Mouse (Mus musculus) bone marrow, adult 2 months (tissue): Measurements from ENCODE around the gene Aldh9a1. TPM values are rescaled to one million over a fixed set of nuclear protein-coding genes. Genes with fewer than 3 reads are reported as not detected.

Experiments
- H3K27ac ChIP-seq: fragments of 200-500 bp; 2 replicates; pipeline ENCODE4 v1.5.1; 2012; ENCODE audit warnings: low read depth, mild to moderate bottlenecking, control low read depth, inconsistent platforms, low read length; ENCODE audit not compliant: control insufficient read depth, poor library complexity, insufficient read depth
- H3K4me1 ChIP-seq: fragments of 200-500 bp; 2 replicates; pipeline ENCODE4 v1.6.1; 2011; ENCODE audit warnings: low read length; ENCODE audit not compliant: control insufficient read depth, insufficient read depth
- H3K4me3 ChIP-seq: fragments of 200-500 bp; replicated peaks from 2 replicates; pipeline ENCODE3; 2011; ENCODE audit warnings: mild to moderate bottlenecking, low read depth, low read length, control low read depth; ENCODE audit not compliant: control insufficient read depth
- CTCF ChIP-seq: fragments of 200-500 bp; IDR thresholded peaks from 2 replicates; pipeline ENCODE4 v1.5.1; 2011; ENCODE audit warnings: low read length, control low read depth; ENCODE audit not compliant: control insufficient read depth, insufficient read depth
- POLR2A ChIP-seq: fragments of 200-500 bp; IDR thresholded peaks from 2 replicates; pipeline ENCODE4 v1.6.1; 2011; ENCODE audit warnings: low read depth, mild to moderate bottlenecking, control low read depth, low read length, borderline replicate concordance; ENCODE audit not compliant: control insufficient read depth
- WGBS: fragments of 180-500 bp; shearing (Covaris S2); methylation state at CpG from one replicate; pipeline ENCODE4 v1.1.7; 2018; 5-methylcytosine and 5-hydroxymethylcytosine counted together
- polyA plus RNA-seq: library from polyadenylated mRNA; stranded (reverse); fragments of >200 nt; gene quantifications from 2 replicates; pipeline ENCODE4 v1.2.4, GENCODE M21; 2011; ENCODE audit warnings: low replicate concordance; ENCODE audit not compliant: missing spikeins, insufficient read depth, insufficient read length

The Aldh9a1 gene
- polyA plus RNA-seq: 14.1 and 23.8 TPM in 2 replicates

DNA sequence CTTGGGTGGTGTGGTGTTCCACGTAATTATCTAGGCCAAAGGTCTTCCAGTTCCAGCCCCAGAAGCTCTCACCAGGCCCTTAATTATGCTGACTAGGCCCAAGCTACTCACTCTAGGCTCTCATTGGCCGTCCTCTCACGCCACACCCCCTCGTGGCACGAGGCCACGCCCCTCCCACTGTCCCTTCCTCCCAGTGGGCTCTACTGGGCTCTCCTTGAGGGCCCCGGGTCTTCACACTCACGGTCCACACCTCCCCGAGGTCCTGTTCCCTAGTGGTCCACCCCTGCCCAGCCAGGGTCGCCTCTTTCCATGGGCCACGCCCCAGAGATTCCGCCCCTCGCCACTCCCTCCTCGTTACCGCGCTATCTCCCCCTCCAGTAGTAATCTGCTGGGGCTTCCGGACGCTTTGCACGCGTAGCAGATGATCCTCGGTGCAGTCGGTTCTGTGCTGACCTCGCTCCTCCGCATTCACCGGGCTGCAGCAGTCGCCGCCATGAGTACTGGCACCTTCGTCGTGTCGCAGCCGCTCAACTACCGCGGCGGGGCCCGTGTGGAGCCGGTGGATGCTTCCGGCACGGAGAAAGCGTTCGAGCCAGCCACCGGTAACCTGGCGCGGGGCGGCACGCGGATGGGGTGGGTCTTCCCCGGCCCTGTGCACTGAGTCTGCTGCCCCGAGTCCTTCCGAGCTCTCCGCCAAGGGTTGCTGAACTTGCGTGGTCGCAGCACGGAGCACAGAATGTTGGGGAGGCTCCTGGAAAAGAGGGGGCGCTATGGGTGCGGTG lies at the start of gene Aldh9a1:
Gene Aldh9a1, plus strand, starts transcription at position 177 of the 782 bp plus-strand sequence.
- under 1% methylated on average over 55 of the region's 55 CpGs for WGBS
- no peaks in the 10 kb centered on the region for H3K4me1 ChIP-seq
- TF ChIP-seq CTCF (peak; percentile 2; the same call in 1 of the 2 replicates), POLR2A (peak; percentile 76; the same call in 1 of the 2 replicates)
- peak within 1 kb of the TSS; percentile 87 for H3K4me3 ChIP-seq
- H3K27ac ChIP-seq: peak within 1 kb of the TSS; percentile 94

DNA sequence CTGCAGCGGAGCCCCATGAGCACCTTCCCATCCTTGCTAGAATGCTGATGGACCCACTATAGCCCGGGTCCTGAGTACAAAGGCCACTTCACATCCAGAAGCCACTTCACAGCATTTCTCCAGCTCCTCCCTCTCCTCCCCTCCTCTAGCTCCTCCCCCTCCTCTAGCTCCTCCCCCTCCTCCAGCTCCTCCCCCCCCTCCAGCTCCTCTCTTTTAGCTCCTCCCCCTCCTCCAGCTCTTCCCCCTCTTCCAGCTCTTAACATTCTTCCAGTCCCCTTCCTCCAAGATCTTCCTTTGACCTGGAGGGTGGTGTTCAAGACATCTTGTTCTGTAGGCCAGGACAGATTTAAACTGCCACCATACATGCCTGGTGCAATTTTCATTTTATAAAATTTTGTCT lies 49.7 kb upstream of the Aldh9a1 start:
- Histone ChIP-seq H3K27ac (no peak overlapping the region), H3K4me3 (no peak overlapping the region), H3K4me1 (no peaks in the 10 kb centered on the region)
- WGBS: 81% methylated on average over 2 of the region's 2 CpGs
- TF ChIP-seq POLR2A (no peak), CTCF (no peak)

DNA sequence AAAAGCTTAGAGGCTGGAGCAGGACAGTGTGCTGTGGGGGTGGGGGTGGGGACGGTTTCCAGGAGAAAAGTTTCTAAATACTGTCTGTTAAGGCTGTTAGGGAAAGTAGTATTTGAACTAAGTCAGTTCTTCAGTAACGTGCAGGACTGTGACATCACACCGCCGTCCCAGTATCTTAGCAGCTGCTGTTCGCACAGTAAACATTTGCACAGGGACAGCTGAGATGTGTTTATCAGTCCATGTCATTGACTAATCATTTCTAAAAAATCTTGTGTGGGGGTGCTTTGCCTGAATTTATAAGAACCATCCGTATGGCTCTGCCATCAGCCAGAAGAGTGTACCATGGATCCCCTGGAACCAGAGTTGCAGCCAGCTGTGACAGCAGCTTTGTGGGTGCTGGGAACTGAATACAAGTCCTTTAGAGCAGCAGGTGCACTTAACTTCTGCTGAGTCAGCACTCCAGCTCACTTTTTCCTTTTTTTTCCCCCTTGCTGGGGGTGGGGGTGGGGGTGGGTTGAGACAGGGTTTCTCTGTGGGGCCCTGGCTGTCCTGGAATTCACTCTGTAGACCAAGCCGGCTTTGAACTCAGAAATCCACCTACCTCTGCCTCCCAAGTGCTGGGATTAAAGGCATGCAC lies 44.2 kb upstream of the Aldh9a1 start:
- Histone ChIP-seq H3K4me3 (no peak overlapping the region), H3K4me1 (no peaks in the 10 kb centered on the region; the same call in none of the 2 replicates), H3K27ac (no peak overlapping the region)
- WGBS: 70% methylated on average over 7 of the region's 7 CpGs
- TF ChIP-seq CTCF: no peak
- TF ChIP-seq POLR2A: no peak

DNA sequence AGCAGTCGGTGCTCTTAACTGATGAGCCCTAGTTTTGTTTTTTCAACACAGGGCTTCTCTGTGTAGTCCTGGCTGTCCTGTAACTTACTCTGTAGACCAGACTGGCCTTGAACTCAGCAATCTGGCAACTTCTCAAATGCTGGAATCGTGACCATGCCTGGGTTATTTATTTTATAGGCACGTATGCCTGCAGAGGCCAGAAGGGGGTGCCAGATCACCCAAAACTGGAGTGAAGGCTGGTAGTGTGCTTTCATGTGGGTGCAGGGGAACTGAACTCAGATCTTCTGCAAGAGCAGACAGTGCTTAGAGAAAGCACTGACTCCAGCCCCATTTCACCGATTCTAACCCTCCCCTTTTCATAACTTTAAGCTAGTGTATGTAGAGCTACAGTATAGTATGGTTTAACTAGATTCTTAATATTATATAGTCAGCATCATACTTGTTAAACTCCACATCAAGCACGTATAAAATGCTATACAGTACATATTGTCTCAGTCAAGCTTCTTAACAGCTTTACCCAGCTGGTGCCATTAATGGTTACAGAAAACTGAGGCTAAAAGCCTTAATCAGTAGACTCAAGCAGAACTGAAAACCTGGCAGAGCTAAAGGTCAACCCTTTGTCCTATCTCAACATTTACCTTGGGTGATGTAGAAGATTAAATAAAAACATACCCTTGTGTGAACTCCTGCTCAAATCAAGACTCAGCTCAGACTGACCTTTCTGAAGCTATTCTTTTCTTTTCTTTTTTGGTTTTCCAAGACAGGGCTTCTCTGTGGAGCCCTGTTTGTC lies 43.1 kb upstream of the Aldh9a1 start:
- H3K4me1 ChIP-seq: no peaks in the 10 kb centered on the region; the same call in none of the 2 replicates
- 40% methylated on average over 5 of the region's 5 CpGs for WGBS
- H3K4me3 ChIP-seq: no peak overlapping the region
- no peak for TF ChIP-seq POLR2A
- peak; percentile 89 for TF ChIP-seq CTCF
- no peak overlapping the region for H3K27ac ChIP-seq

DNA sequence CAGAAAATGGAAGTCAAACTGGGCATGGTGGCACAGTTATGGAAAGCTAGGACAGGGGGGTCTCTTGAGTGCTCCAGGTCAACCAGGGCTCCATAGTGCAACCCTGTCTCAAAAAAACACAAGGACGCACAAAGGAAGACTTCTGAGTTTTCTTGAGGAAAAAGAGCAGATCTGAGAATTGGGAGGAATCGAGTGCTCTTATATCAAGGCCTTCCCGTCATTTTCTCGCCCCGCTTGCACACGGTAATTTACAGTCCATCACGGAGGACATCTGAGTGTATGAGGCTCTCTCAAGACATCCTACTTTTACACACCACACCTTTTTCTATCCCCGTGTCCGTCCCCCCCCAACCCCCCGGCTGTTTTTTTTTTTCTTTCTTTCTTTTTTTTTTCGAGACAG lies 42.1 kb upstream of the Aldh9a1 start:
- TF ChIP-seq POLR2A (no peak), CTCF (no peak)
- H3K4me1 ChIP-seq: no peaks in the 10 kb centered on the region; the same call in none of the 2 replicates
- H3K4me3 ChIP-seq: peak overlapping the region; percentile 65
- WGBS: 30% methylated on average over 11 of the region's 11 CpGs
- no peak overlapping the region; the same call in 1 of the 2 replicates for H3K27ac ChIP-seq

DNA sequence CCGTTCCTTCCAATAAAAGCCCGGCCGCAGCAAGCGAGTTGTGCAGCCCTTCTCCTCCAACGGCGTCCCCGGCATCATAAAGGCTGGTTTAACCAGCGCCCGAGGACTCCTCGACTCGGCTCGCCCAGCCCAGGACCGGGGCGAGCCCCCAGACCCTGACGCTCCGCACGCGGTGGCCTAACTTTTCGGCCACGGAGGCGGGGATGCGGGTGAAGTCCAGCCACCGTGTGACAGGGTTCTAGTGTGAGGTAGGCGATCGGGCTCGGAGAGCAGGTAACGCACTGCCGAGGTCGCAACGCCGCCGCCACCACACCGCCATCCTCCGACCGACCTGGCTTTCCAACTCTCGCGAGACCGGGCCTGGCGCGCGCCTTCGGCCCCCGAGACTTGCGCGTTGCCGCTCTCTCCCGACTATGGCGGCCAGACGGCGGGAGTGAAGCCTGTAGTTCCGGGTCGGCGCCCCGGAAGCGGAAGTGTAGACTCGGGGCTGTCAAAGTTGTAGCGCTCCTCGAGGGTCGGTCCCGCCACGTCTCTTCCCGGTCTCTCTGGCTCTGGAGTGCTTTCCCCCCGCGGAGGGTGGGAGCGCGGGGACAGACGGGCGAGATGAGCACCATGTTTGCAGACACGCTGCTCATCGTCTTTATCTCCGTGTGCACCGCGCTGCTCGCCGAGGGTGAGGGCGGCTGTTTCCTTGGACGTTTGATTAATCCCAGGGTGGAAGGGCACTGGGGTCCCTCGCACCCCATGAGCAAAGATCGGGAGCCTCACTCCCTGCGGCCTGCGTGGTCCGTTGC lies 41.3 kb upstream of the Aldh9a1 start, which contains the start of gene Tmco1:
Gene Tmco1, plus strand, starts transcription at position 118 of the 794 bp plus-strand sequence.
- peak; percentile 98 for TF ChIP-seq POLR2A
- no peak for TF ChIP-seq CTCF
- no peaks in the 10 kb centered on the region; the same call in none of the 2 replicates for H3K4me1 ChIP-seq

DNA sequence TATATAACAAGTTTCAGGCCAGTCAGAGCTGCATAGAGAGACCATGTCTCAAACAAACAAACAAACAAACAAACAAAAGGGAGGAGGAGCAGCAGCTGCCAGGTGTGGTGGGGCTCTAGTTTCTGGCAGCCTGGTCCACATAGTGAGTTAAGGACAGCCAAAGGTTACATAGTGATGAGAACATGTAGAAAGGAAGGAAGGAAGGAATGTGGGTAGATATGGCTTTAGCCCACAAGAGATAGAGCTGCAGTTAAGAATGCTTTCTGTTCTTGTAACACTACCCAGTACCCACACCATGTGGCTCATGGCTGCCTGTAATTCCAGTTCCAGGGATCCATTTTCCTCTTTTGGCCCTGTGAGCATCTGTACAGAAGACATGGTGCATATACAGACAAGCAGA lies 37.4 kb upstream of the Aldh9a1 start:
- Histone ChIP-seq H3K27ac (no peak overlapping the region), H3K4me1 (no peaks in the 10 kb centered on the region; the same call in none of the 2 replicates), H3K4me3 (no peak overlapping the region)
- TF ChIP-seq POLR2A: no peak
- TF ChIP-seq CTCF: no peak

More for the DNA sequence above, 41.3 kb upstream of the Aldh9a1 start, which contains the start of gene Tmco1:
- WGBS: under 1% methylated on average over 82 of the region's 82 CpGs
- peak within 1 kb of the TSS; percentile 97 for H3K27ac ChIP-seq
- peak within 1 kb of the TSS; percentile 87 for H3K4me3 ChIP-seq

DNA sequence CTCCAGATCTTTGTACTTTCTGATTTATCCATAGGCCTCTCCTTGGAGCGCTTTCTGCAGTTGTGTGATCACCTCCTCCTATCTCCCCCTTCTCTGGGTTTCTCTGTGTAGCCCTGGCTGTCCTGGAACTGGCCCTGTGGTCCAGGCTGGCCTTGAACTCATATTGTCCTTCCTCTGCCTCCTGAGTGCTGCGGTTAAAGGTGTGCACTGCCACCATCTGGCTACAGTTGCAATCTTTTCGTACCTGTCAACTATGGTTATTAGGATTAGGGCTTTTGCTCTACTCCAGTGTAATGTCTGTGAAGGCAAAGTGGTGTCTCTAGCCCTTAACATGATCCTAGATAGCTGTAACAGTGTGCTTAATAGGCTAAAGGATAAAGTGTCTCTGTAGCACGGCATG lies 36.6 kb upstream of the Aldh9a1 start:
- Histone ChIP-seq H3K27ac (no peak overlapping the region), H3K4me3 (no peak overlapping the region), H3K4me1 (no peaks in the 10 kb centered on the region; the same call in none of the 2 replicates)
- TF ChIP-seq POLR2A (no peak), CTCF (no peak)
- 82% methylated on average over 4 of the region's 4 CpGs for WGBS
